Mouse (Mus musculus) hindbrain, embryonic 14.5 days (tissue): ENCODE measurements around the gene Jade1. TPM values are rescaled to one million over a fixed set of nuclear protein-coding genes. Genes with fewer than 3 reads are reported as not detected.

ENCODE experiments used
- ATAC-seq: fragments of 200-750 bp; cut with Nextera tagmentation; 2 replicates; pipeline ENCODE4 v1.8.0; 2017; ENCODE audit warnings: moderate number of reproducible peaks, mild to moderate bottlenecking, moderate TSS enrichment, moderate library complexity; ENCODE audit not compliant: low FRiP score
- DNase-seq: peaks from one replicate; pipeline ENCODE4 v3.0.0-alpha.2; 2015; ENCODE audit warnings: low spot score
- H3K27ac ChIP-seq: fragments of 300-500 bp; sonication (generic); 2 replicates; pipeline ENCODE4 v1.5.1; 2014; ENCODE audit warnings: mild to moderate bottlenecking, moderate library complexity
- H3K27me3 ChIP-seq: fragments of 300-500 bp; sonication (generic); 2 replicates; pipeline ENCODE4 v1.6.1; 2014; ENCODE audit warnings: mild to moderate bottlenecking, low read length, mixed read lengths; ENCODE audit not compliant: control insufficient read depth, insufficient read depth
- H3K36me3 ChIP-seq: fragments of 300-500 bp; sonication (generic); replicated peaks from 2 replicates; pipeline ENCODE4 v1.6.1; 2014; ENCODE audit not compliant: control insufficient read depth, insufficient read depth
- H3K4me1 ChIP-seq: fragments of 300-500 bp; sonication (generic); replicated peaks from 2 replicates; pipeline ENCODE4 v1.6.1; 2014; ENCODE audit warnings: antibody characterized with exemption, low read length, mixed read lengths; ENCODE audit not compliant: control insufficient read depth, insufficient read depth
- H3K4me2 ChIP-seq: fragments of 300-500 bp; sonication (generic); replicated peaks from 2 replicates; pipeline ENCODE4 v1.6.1; 2014; ENCODE audit warnings: mild to moderate bottlenecking, moderate library complexity
- H3K4me3 ChIP-seq: fragments of 300-500 bp; sonication (generic); replicated peaks from 2 replicates; pipeline ENCODE4 v1.5.1; 2014; ENCODE audit warnings: mild to moderate bottlenecking, low read length
- H3K9ac ChIP-seq: fragments of 300-500 bp; sonication (generic); 2 replicates; pipeline ENCODE4 v1.6.1; 2014
- H3K9me3 ChIP-seq: fragments of 300-500 bp; sonication (generic); 2 replicates; pipeline ENCODE4 v1.6.1; 2016; ENCODE audit warnings: low read length; ENCODE audit not compliant: control insufficient read depth
- WGBS: fragments of 180-500 bp; shearing (Covaris S2); extraction: QIAGEN DNeasy Blood & Tissue Kit; methylation state at CpG from one replicate; pipeline ENCODE4 v1.1.7; 2014; 5-methylcytosine and 5-hydroxymethylcytosine counted together
- polyA plus RNA-seq: library from polyadenylated mRNA; unstranded; fragments of >200 nt; fragmentation: Nextera tagmentation; extraction: Ambion mirVana; gene quantifications from 2 replicates; pipeline ENCODE4 v1.2.1, GENCODE M21; 2014

Jade1 gene
- polyA plus RNA-seq, 1 experiment from 2014 or later = 13.3 TPM

GRCm38 (mm10) chr3:41522226-41523005 is 33.1 kb upstream of the Jade1 start:
- Histone ChIP-seq H3K4me2 (no peak overlapping the region), H3K9me3 (no peaks in the 10 kb centered on the region), H3K27me3 (no peaks in the 10 kb centered on the region), H3K4me3 (no peak overlapping the region), H3K36me3 (no peaks in the 10 kb centered on the region), H3K9ac (no peak overlapping the region), H3K4me1 (no peaks in the 10 kb centered on the region), H3K27ac (no peak overlapping the region)
- ATAC-seq (no peak), DNase-seq (no peak)
- WGBS = 52% methylated on average over 18 of the region's 18 CpGs

- DNase-seq (no peak), ATAC-seq (no peak)
- Histone ChIP-seq H3K36me3 (no peaks in the 10 kb centered on the region), H3K9me3 (no peaks in the 10 kb centered on the region), H3K4me2 (no peak overlapping the region), H3K27me3 (no peaks in the 10 kb centered on the region), H3K27ac (no peak overlapping the region), H3K9ac (no peak overlapping the region), H3K4me1 (no peaks in the 10 kb centered on the region), H3K4me3 (no peak overlapping the region)
- WGBS = 68% methylated on average over 2 of the region's 2 CpGs
Measured at GRCm38 (mm10) chr3:41523006-41523375, 32.5 kb upstream of the Jade1 start.

GRCm38 (mm10) chr3:41523460-41523859 is 32.1 kb upstream of the Jade1 start:
- H3K9ac ChIP-seq = no peak overlapping the region
- WGBS = 96% methylated on average over 4 of the region's 4 CpGs

GRCm38 (mm10) chr3:41528291-41528969 is 27.1 kb upstream of the Jade1 start:
- no peak overlapping the region for H3K4me3 ChIP-seq
- ATAC-seq = no peak
- H3K9ac ChIP-seq = no peak overlapping the region
- no peaks in the 10 kb centered on the region for H3K9me3 ChIP-seq
- no peaks in the 10 kb centered on the region for H3K4me1 ChIP-seq
- no peaks in the 10 kb centered on the region for H3K36me3 ChIP-seq
- H3K27ac ChIP-seq = no peak overlapping the region
- 90% methylated on average over 2 of the region's 2 CpGs for whole genome bisulfite sequencing
- no peaks in the 10 kb centered on the region for H3K27me3 ChIP-seq
- H3K4me2 ChIP-seq = no peak overlapping the region
- DNase-seq = no peak

More at GRCm38 (mm10) chr3:41523460-41523859, 32.1 kb upstream of the Jade1 start:
- Histone ChIP-seq H3K27ac (no peak overlapping the region), H3K27me3 (no peaks in the 10 kb centered on the region), H3K4me1 (no peaks in the 10 kb centered on the region), H3K9me3 (no peaks in the 10 kb centered on the region), H3K4me2 (no peak overlapping the region), H3K4me3 (no peak overlapping the region), H3K36me3 (no peaks in the 10 kb centered on the region)
- DNase-seq (no peak), ATAC-seq (no peak)

- DNase-seq = no peak
- H3K27me3 ChIP-seq = no peaks in the 10 kb centered on the region
- no peak overlapping the region for H3K4me2 ChIP-seq
- H3K36me3 ChIP-seq = no peaks in the 10 kb centered on the region
- ATAC-seq = no peak
- H3K4me1 ChIP-seq = no peaks in the 10 kb centered on the region
- no peaks in the 10 kb centered on the region for H3K9me3 ChIP-seq
- H3K27ac ChIP-seq = no peak overlapping the region
- 56% methylated on average over 3 of the region's 3 CpGs for WGBS
- no peak overlapping the region for H3K9ac ChIP-seq
- H3K4me3 ChIP-seq = no peak overlapping the region
Measured at GRCm38 (mm10) chr3:41530156-41530555, 25.4 kb upstream of the Jade1 start.

DNA sequence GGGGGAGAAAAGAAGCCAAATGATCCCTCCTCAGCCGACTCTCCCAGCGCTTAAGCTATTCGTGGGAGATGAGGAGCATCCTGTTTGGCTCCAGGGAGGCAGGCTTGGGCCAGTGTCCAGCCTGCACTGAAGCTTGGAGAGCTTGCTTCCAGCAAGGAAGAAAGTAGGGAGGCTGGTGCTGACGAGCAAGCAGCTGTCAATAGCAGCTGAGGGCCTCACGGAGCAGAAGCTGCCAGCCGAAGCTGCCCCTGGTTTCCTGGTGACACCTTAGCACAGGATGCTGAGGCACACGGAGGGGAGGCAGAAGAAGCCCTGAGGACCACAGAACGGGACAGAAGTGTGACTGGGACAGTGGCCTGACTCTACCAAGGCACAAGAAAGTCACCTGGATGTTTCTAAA is 24.0 kb upstream of the Jade1 start:
- Histone ChIP-seq H3K9ac (no peak overlapping the region), H3K4me2 (no peak overlapping the region), H3K27ac (no peak overlapping the region), H3K4me1 (no peaks in the 10 kb centered on the region), H3K36me3 (no peaks in the 10 kb centered on the region), H3K4me3 (no peak overlapping the region), H3K9me3 (no peaks in the 10 kb centered on the region), H3K27me3 (no peaks in the 10 kb centered on the region)
- WGBS = 58% methylated on average over 8 of the region's 8 CpGs
- ATAC-seq = no peak
- DNase-seq = no peak

GRCm38 (mm10) chr3:41532109-41532508 is 23.4 kb upstream of the Jade1 start:
- Histone ChIP-seq H3K27me3 (no peaks in the 10 kb centered on the region), H3K4me3 (no peak overlapping the region), H3K36me3 (no peaks in the 10 kb centered on the region), H3K4me2 (no peak overlapping the region), H3K4me1 (no peaks in the 10 kb centered on the region), H3K27ac (no peak overlapping the region), H3K9me3 (no peaks in the 10 kb centered on the region), H3K9ac (no peak overlapping the region)
- ATAC-seq (no peak), DNase-seq (no peak)
- WGBS = 89% methylated on average over 12 of the region's 12 CpGs

GRCm38 (mm10) chr3:41533660-41534059 is 21.9 kb upstream of the Jade1 start:
- no peaks in the 10 kb centered on the region for H3K36me3 ChIP-seq
- H3K4me2 ChIP-seq = no peak overlapping the region
- H3K27me3 ChIP-seq = no peaks in the 10 kb centered on the region
- no peak overlapping the region for H3K27ac ChIP-seq
- H3K9me3 ChIP-seq = no peaks in the 10 kb centered on the region
- DNase-seq (no peak), ATAC-seq (no peak)
- 64% methylated on average over 7 of the region's 7 CpGs for WGBS
- no peak overlapping the region for H3K9ac ChIP-seq
- no peak overlapping the region for H3K4me3 ChIP-seq
- H3K4me1 ChIP-seq = no peaks in the 10 kb centered on the region

DNA sequence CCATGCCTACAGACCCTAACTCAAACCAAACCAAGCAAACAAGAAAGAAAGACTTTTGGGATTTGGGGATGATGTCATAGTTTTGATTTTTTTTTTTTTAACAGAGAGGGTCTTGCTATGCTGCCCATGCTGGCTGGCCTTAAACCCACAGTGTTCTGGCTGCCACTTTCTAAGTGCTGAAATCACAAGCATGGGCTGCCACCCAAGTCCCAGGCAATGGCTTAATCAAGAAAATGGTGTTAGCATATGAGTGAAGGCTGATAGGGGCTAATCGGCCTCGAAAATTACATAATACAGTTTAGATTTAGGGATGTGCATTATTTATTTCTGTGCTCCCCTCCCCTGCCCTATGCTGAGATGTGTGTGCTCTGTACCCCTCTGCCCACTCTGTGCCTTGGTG is 17.6 kb upstream of the Jade1 start:
- H3K9me3 ChIP-seq = no peaks in the 10 kb centered on the region

More for the DNA sequence above, 17.6 kb upstream of the Jade1 start:
- ATAC-seq (no peak), DNase-seq (no peak)
- H3K9ac ChIP-seq = no peak overlapping the region
- no peaks in the 10 kb centered on the region for H3K4me1 ChIP-seq
- no peaks in the 10 kb centered on the region for H3K27me3 ChIP-seq
- no peak overlapping the region for H3K4me2 ChIP-seq
- no peaks in the 10 kb centered on the region for H3K36me3 ChIP-seq
- H3K4me3 ChIP-seq = no peak overlapping the region
- no peak overlapping the region for H3K27ac ChIP-seq
- WGBS = 85% methylated on average over 2 of the region's 2 CpGs
